In the genomic region with DNA sequence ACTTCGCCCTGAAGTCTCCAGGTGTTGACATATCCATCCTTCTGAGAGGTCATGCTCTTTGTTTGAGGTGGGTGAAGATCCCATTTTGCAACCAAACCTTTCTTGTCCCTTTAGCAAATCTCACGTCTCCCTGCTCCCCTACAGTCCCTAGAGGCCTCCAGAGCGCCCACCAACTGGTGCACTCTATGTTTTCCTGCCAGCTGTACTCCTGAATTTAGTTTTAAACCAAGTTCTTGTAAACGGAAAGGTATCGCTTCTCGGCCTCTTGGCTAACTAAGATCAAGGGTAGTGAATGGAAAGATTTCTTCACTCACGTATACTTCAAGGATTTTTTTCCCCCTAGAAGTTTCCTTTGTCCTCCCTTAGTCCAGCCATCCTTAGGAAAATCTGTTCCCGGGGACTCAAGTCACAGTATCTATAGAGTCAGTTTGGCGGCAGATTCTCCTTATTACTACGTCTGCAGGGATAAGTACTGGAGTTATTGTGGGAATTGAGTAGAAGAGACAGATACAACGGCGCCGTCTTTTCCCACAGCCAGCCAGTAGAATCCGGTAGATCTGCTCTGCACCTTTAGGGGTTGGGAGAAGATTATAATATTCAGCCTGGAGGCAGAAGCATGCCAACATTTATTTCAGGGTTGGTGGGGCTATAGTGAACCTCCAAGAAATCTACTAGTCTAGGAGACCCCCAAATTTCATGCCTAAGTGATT, we compare ENCODE assay signal across 7 mouse cellular contexts. TPM values are rescaled to one million over a fixed set of nuclear protein-coding genes. Genes with fewer than 3 reads are reported as not detected.
DNase-seq lines count a peak whose midpoint lies in the region; ATAC-seq lines count a peak whose summit lies in the region.

No protein-coding gene starts in this region.

- WGBS in lung, embryonic 16.5 days, result 37% methylated on average over 14 of the region's 14 CpGs
- WGBS in forebrain, embryonic 14.5 days, result 38% methylated on average over 14 of the region's 14 CpGs
- 21% methylated on average over 14 of the region's 14 CpGs for WGBS in limb, embryonic 12.5 days
- WGBS in neural tube, embryonic 15.5 days, result 22% methylated on average over 14 of the region's 14 CpGs

- H3K9me3 ChIP-seq in lung, embryonic 16.5 days (ENCODE audit: control insufficient read depth, low read length), result no peaks in the 10 kb centered on the region
- no peaks in the 10 kb centered on the region for H3K9me3 ChIP-seq in forebrain, embryonic 14.5 days (replicated peaks; ENCODE audit: control insufficient read depth, low read length)
- no peaks in the 10 kb centered on the region for H3K9me3 ChIP-seq in limb, embryonic 12.5 days
- no peaks in the 10 kb centered on the region for H3K9me3 ChIP-seq in neural tube, embryonic 15.5 days (replicated peaks)

- H3K27me3 ChIP-seq in lung, embryonic 16.5 days (ENCODE audit: control insufficient read depth, insufficient read depth, low read depth, low read length), result no peaks in the 10 kb centered on the region
- peaks cover 6% of the 10 kb centered on the region; the same call in 1 of the 2 replicates for H3K27me3 ChIP-seq in forebrain, embryonic 14.5 days (replicated peaks; ENCODE audit: control insufficient read depth, insufficient read depth, low read length)
- H3K27me3 ChIP-seq in limb, embryonic 12.5 days, result peaks cover 26% of the 10 kb centered on the region
- H3K27me3 ChIP-seq in neural tube, embryonic 15.5 days (replicated peaks), result peaks cover 11% of the 10 kb centered on the region; the same call in 1 of the 2 replicates

- no peak overlapping the region for H3K9ac ChIP-seq in lung, embryonic 16.5 days (ENCODE audit: low read length)
- no peak overlapping the region for H3K9ac ChIP-seq in forebrain, embryonic 14.5 days (ENCODE audit: low read length)
- H3K9ac ChIP-seq in limb, embryonic 12.5 days (replicated peaks), result no peak overlapping the region
- H3K9ac ChIP-seq in neural tube, embryonic 15.5 days (replicated peaks), result peak overlapping the region; percentile 5; the same call in 1 of the 2 replicates

- no peak overlapping the region for H3K27ac ChIP-seq in lung, embryonic 16.5 days (ENCODE audit: low read length)
- H3K27ac ChIP-seq in forebrain, embryonic 14.5 days (ENCODE audit: low read depth, low read length), result no peak overlapping the region
- H3K27ac ChIP-seq in limb, embryonic 12.5 days, result no peak overlapping the region
- H3K27ac ChIP-seq in neural tube, embryonic 15.5 days (replicated peaks), result no peak overlapping the region

- H3K36me3 ChIP-seq in lung, embryonic 16.5 days (ENCODE audit: control insufficient read depth, insufficient read depth, low read length), result no peaks in the 10 kb centered on the region
- H3K36me3 ChIP-seq in forebrain, embryonic 14.5 days (ENCODE audit: control insufficient read depth, insufficient read depth, low read length), result no peaks in the 10 kb centered on the region
- no peaks in the 10 kb centered on the region for H3K36me3 ChIP-seq in limb, embryonic 12.5 days
- H3K36me3 ChIP-seq in neural tube, embryonic 15.5 days, result no peaks in the 10 kb centered on the region

- H3K4me1 ChIP-seq in lung, embryonic 16.5 days (replicated peaks; ENCODE audit: control insufficient read depth, insufficient read depth, low read length), result peaks cover 25% of the 10 kb centered on the region
- H3K4me1 ChIP-seq in forebrain, embryonic 14.5 days (ENCODE audit: control insufficient read depth, insufficient read depth, low read length), result peaks cover 12% of the 10 kb centered on the region; the same call in 1 of the 2 replicates
- peaks cover 37% of the 10 kb centered on the region for H3K4me1 ChIP-seq in limb, embryonic 12.5 days (replicated peaks)
- peaks cover 51% of the 10 kb centered on the region for H3K4me1 ChIP-seq in neural tube, embryonic 15.5 days

- peak overlapping the region; percentile 95 for H3K4me2 ChIP-seq in lung, embryonic 16.5 days (ENCODE audit: low read depth, low read length)
- H3K4me2 ChIP-seq in forebrain, embryonic 14.5 days (ENCODE audit: low read length), result peak overlapping the region; percentile 94
- H3K4me2 ChIP-seq in limb, embryonic 12.5 days, result peak overlapping the region; percentile 97
- H3K4me2 ChIP-seq in neural tube, embryonic 15.5 days, result peak overlapping the region; percentile 97

- no peak for ATAC-seq in lung, embryonic 16.5 days (ENCODE audit: low read depth)
- no peak for ATAC-seq in forebrain, embryonic 14.5 days
- ATAC-seq in limb, embryonic 12.5 days (ENCODE audit: insufficient number of reproducible peaks, insufficient read depth, low FRiP score, low TSS enrichment, low read depth), result no peak
- no peak for ATAC-seq in neural tube, embryonic 15.5 days (ENCODE audit: low FRiP score)
- no peak for ATAC-seq in monocyte, adult 5-6 weeks (replicated peaks; ENCODE audit: insufficient number of reproducible peaks, low FRiP score, low TSS enrichment, poor library complexity, severe bottlenecking)

- DNase-seq in lung, postnatal 10 days, result no peak
- DNase-seq in forebrain, embryonic 14.5 days (ENCODE audit: low spot score), result no peak
- no peak for DNase-seq in right cerebral cortex, postnatal 10 days (ENCODE audit: low spot score in 2 of 2)

- H3K4me3 ChIP-seq in lung, embryonic 16.5 days (ENCODE audit: low read length), result peak overlapping the region; percentile 68
- no peak overlapping the region for H3K4me3 ChIP-seq in forebrain, embryonic 14.5 days (ENCODE audit: low read depth, low read length)
- peak overlapping the region; percentile 81 for H3K4me3 ChIP-seq in limb, embryonic 12.5 days (replicated peaks)
- H3K4me3 ChIP-seq in neural tube, embryonic 15.5 days (replicated peaks), result peak overlapping the region; percentile 85

RNA-seq across cellular contexts. Expression of gene Hes7, which starts 0.6 kb away (rescaled TPM):
- polyA plus RNA-seq in lung, embryonic 16.5 days (2015; fragmentation: Nextera tagmentation; extraction: Ambion mirVana), result 0.38 and 0.43 TPM in 2 replicates
- 0.23 and 0.24 TPM in 2 replicates for polyA plus RNA-seq in forebrain, embryonic 14.5 days (2014; fragmentation: Nextera tagmentation; extraction: Ambion mirVana)
- 0.56 and 0.74 TPM in 2 replicates for polyA plus RNA-seq in limb, embryonic 12.5 days (2016; fragmentation: Nextera tagmentation; extraction: Ambion mirVana)
- polyA plus RNA-seq in neural tube, embryonic 15.5 days (2015; fragmentation: Nextera tagmentation; extraction: Ambion mirVana), result 0.68 and 1.0 TPM in 2 replicates
- 0.49 TPM in 1 of 3 replicates, not detected in the others for total RNA-seq in monocyte, adult 5-6 weeks (2017)

RNA-seq across cellular contexts. Expression of gene 9130213A22Rik, which starts 2.8 kb away (rescaled TPM):
- 0.36 and 0.44 TPM in 2 replicates for polyA plus RNA-seq in lung, embryonic 16.5 days (2015; fragmentation: Nextera tagmentation; extraction: Ambion mirVana)
- polyA plus RNA-seq in forebrain, embryonic 14.5 days (2014; fragmentation: Nextera tagmentation; extraction: Ambion mirVana), result 0.14 TPM in 2 replicates
- 0.22 and 0.76 TPM in 2 replicates for polyA plus RNA-seq in limb, embryonic 12.5 days (2016; fragmentation: Nextera tagmentation; extraction: Ambion mirVana)
- polyA plus RNA-seq in neural tube, embryonic 15.5 days (2015; fragmentation: Nextera tagmentation; extraction: Ambion mirVana), result 0.63 TPM in 2 replicates
- total RNA-seq in monocyte, adult 5-6 weeks (2017), result not detected in 3 replicates

RNA-seq across cellular contexts. Expression of gene Aloxe3, which starts 6.1 kb away (rescaled TPM):
- 0.24 and 0.31 TPM in 2 replicates for polyA plus RNA-seq in lung, embryonic 16.5 days (2015; fragmentation: Nextera tagmentation; extraction: Ambion mirVana)
- polyA plus RNA-seq in forebrain, embryonic 14.5 days (2014; fragmentation: Nextera tagmentation; extraction: Ambion mirVana), result 0.94 and 2.1 TPM in 2 replicates
- 0.58 and 0.77 TPM in 2 replicates for polyA plus RNA-seq in limb, embryonic 12.5 days (2016; fragmentation: Nextera tagmentation; extraction: Ambion mirVana)
- 4.3 and 6.1 TPM in 2 replicates for polyA plus RNA-seq in neural tube, embryonic 15.5 days (2015; fragmentation: Nextera tagmentation; extraction: Ambion mirVana)
- 0.32 to 0.57 TPM in 2 of 3 replicates, not detected in the other for total RNA-seq in monocyte, adult 5-6 weeks (2017)

RNA-seq across cellular contexts. Expression of gene Per1, which starts 24.6 kb away (rescaled TPM):
- polyA plus RNA-seq in lung, embryonic 16.5 days (2015; fragmentation: Nextera tagmentation; extraction: Ambion mirVana), result 31.1 and 32.4 TPM in 2 replicates
- 6.8 and 11.6 TPM in 2 replicates for polyA plus RNA-seq in forebrain, embryonic 14.5 days (2014; fragmentation: Nextera tagmentation; extraction: Ambion mirVana)
- polyA plus RNA-seq in limb, embryonic 12.5 days (2016; fragmentation: Nextera tagmentation; extraction: Ambion mirVana), result 7.2 and 10.4 TPM in 2 replicates
- polyA plus RNA-seq in neural tube, embryonic 15.5 days (2015; fragmentation: Nextera tagmentation; extraction: Ambion mirVana), result 10.0 and 11.9 TPM in 2 replicates
- 44.9 to 89.7 TPM (median 81.1 TPM) in 3 replicates for total RNA-seq in monocyte, adult 5-6 weeks (2017)

RNA-seq across cellular contexts. Expression of gene Vamp2, which starts 31.3 kb away (rescaled TPM):
- 80.6 and 85.2 TPM in 2 replicates for polyA plus RNA-seq in lung, embryonic 16.5 days (2015; fragmentation: Nextera tagmentation; extraction: Ambion mirVana)
- polyA plus RNA-seq in forebrain, embryonic 14.5 days (2014; fragmentation: Nextera tagmentation; extraction: Ambion mirVana), result 124 and 188 TPM in 2 replicates
- polyA plus RNA-seq in limb, embryonic 12.5 days (2016; fragmentation: Nextera tagmentation; extraction: Ambion mirVana), result 68.0 and 79.5 TPM in 2 replicates
- 347 and 355 TPM in 2 replicates for polyA plus RNA-seq in neural tube, embryonic 15.5 days (2015; fragmentation: Nextera tagmentation; extraction: Ambion mirVana)
- 13.1 to 89.9 TPM (median 23.6 TPM) in 3 replicates for total RNA-seq in monocyte, adult 5-6 weeks (2017)
